Mouse (Mus musculus) embryonic facial prominence, embryonic 15.5 days (tissue): ENCODE measurements around the gene 6330409D20Rik. TPM values are rescaled to one million over a fixed set of nuclear protein-coding genes. Genes with fewer than 3 reads are reported as not detected.

Source experiments
- ATAC-seq: fragments of 200-750 bp; cut with Nextera tagmentation; 2 replicates; pipeline ENCODE4 v1.8.0; 2017; ENCODE audit warnings: low read depth, moderate TSS enrichment; ENCODE audit not compliant: insufficient number of reproducible peaks, low FRiP score, low TSS enrichment
- H3K27ac ChIP-seq: fragments of 300-500 bp; sonication (generic); replicated peaks from 2 replicates; pipeline ENCODE4 v1.5.1; 2015; ENCODE audit warnings: mild to moderate bottlenecking, inconsistent platforms
- H3K27me3 ChIP-seq: fragments of 300-500 bp; sonication (generic); 2 replicates; pipeline ENCODE4 v1.6.1; 2015; ENCODE audit warnings: inconsistent platforms
- H3K36me3 ChIP-seq: fragments of 300-500 bp; sonication (generic); 2 replicates; pipeline ENCODE4 v1.6.1; 2015; ENCODE audit warnings: mild to moderate bottlenecking, inconsistent platforms
- H3K4me1 ChIP-seq: fragments of 300-500 bp; sonication (generic); 2 replicates; pipeline ENCODE4 v1.6.1; 2015; ENCODE audit warnings: inconsistent platforms
- H3K4me2 ChIP-seq: fragments of 300-500 bp; sonication (generic); replicated peaks from 2 replicates; pipeline ENCODE4 v1.6.1; 2015; ENCODE audit warnings: mild to moderate bottlenecking, inconsistent platforms
- H3K4me3 ChIP-seq: fragments of 300-500 bp; sonication (generic); replicated peaks from 2 replicates; pipeline ENCODE4 v1.5.1; 2015; ENCODE audit warnings: mild to moderate bottlenecking, inconsistent platforms
- H3K9ac ChIP-seq: fragments of 300-500 bp; sonication (generic); 2 replicates; pipeline ENCODE4 v1.6.1; 2015; ENCODE audit warnings: inconsistent platforms
- H3K9me3 ChIP-seq: fragments of 300-500 bp; sonication (generic); replicated peaks from 2 replicates; pipeline ENCODE4 v1.6.1; 2016; ENCODE audit warnings: inconsistent platforms
- WGBS: fragments of 180-500 bp; shearing (Covaris S2); methylation state at CpG from one replicate; pipeline ENCODE4 v1.1.7; 2015; 5-methylcytosine and 5-hydroxymethylcytosine counted together
- polyA plus RNA-seq: library from polyadenylated mRNA; unstranded; fragments of >200 nt; fragmentation: Nextera tagmentation; extraction: Ambion mirVana; gene quantifications from 2 replicates; pipeline ENCODE4 v1.2.1, GENCODE M21; 2015

The 6330409D20Rik gene
- polyA plus RNA-seq, 1 experiment from 2014 or later, result 0.32 TPM

- H3K27me3 ChIP-seq, result no peaks in the 10 kb centered on the region
- H3K9ac ChIP-seq, result peak overlapping the region; percentile 72
- H3K4me1 ChIP-seq, result peaks cover 31% of the 10 kb centered on the region
- 24% methylated on average over 9 of the region's 9 CpGs for WGBS
- H3K9me3 ChIP-seq, result no peaks in the 10 kb centered on the region
- peaks cover 44% of the 10 kb centered on the region for H3K36me3 ChIP-seq
- no peak for ATAC-seq
- H3K4me2 ChIP-seq, result peak overlapping the region; percentile 57
- H3K27ac ChIP-seq, result peak overlapping the region; percentile 97
- H3K4me3 ChIP-seq, result peak overlapping the region; percentile 85
Measured at GRCm38 (mm10) chr2:32711301-32712056, 29.3 kb downstream of the 6330409D20Rik start.

GRCm38 (mm10) chr2:32710425-32710824, 30.4 kb downstream of the 6330409D20Rik start:
- H3K4me1 ChIP-seq, result peaks cover 31% of the 10 kb centered on the region
- WGBS, result 83% methylated on average over 5 of the region's 5 CpGs

GRCm38 (mm10) chr2:32709521-32710137, 31.2 kb downstream of the 6330409D20Rik start:
- Histone ChIP-seq H3K4me1 (peaks cover 24% of the 10 kb centered on the region), H3K4me2 (no peak overlapping the region), H3K36me3 (peaks cover 62% of the 10 kb centered on the region), H3K27me3 (no peaks in the 10 kb centered on the region), H3K9me3 (no peaks in the 10 kb centered on the region), H3K4me3 (no peak overlapping the region), H3K9ac (no peak overlapping the region), H3K27ac (no peak overlapping the region)
- ATAC-seq, result no peak
- 90% methylated on average over 20 of the region's 20 CpGs for WGBS

More at GRCm38 (mm10) chr2:32710425-32710824, 30.4 kb downstream of the 6330409D20Rik start:
- Histone ChIP-seq H3K27ac (no peak overlapping the region), H3K4me2 (no peak overlapping the region), H3K4me3 (no peak overlapping the region), H3K27me3 (no peaks in the 10 kb centered on the region), H3K9ac (no peak overlapping the region), H3K36me3 (peaks cover 54% of the 10 kb centered on the region), H3K9me3 (no peaks in the 10 kb centered on the region)
- no peak for ATAC-seq

GRCm38 (mm10) chr2:32708643-32709042, 32.2 kb downstream of the 6330409D20Rik start:
- H3K4me1 ChIP-seq, result peaks cover 14% of the 10 kb centered on the region
- no peaks in the 10 kb centered on the region for H3K9me3 ChIP-seq
- no peak overlapping the region for H3K27ac ChIP-seq
- H3K4me3 ChIP-seq, result no peak overlapping the region
- ATAC-seq, result no peak
- H3K36me3 ChIP-seq, result peaks cover 72% of the 10 kb centered on the region
- H3K27me3 ChIP-seq, result no peaks in the 10 kb centered on the region
- WGBS, result 46% methylated on average over 3 of the region's 3 CpGs
- H3K9ac ChIP-seq, result no peak overlapping the region
- H3K4me2 ChIP-seq, result no peak overlapping the region

- WGBS, result 92% methylated on average over 6 of the region's 6 CpGs
- Histone ChIP-seq H3K9me3 (no peaks in the 10 kb centered on the region), H3K27ac (no peak overlapping the region), H3K36me3 (peaks cover 84% of the 10 kb centered on the region), H3K4me3 (no peak overlapping the region), H3K9ac (no peak overlapping the region), H3K27me3 (no peaks in the 10 kb centered on the region), H3K4me2 (no peak overlapping the region), H3K4me1 (peaks cover 10% of the 10 kb centered on the region)
- no peak for ATAC-seq
Measured at GRCm38 (mm10) chr2:32706971-32707370, 33.8 kb downstream of the 6330409D20Rik start.

GRCm38 (mm10) chr2:32705018-32705417, 35.8 kb downstream of the 6330409D20Rik start:
- 88% methylated on average over 7 of the region's 7 CpGs for WGBS
- ATAC-seq, result no peak
- Histone ChIP-seq H3K27me3 (no peaks in the 10 kb centered on the region), H3K9ac (no peak overlapping the region), H3K27ac (no peak overlapping the region), H3K4me3 (no peak overlapping the region), H3K4me2 (no peak overlapping the region), H3K36me3 (peaks cover 72% of the 10 kb centered on the region), H3K9me3 (no peaks in the 10 kb centered on the region), H3K4me1 (no peaks in the 10 kb centered on the region)

GRCm38 (mm10) chr2:32704021-32704421, 36.8 kb downstream of the 6330409D20Rik start, which contains the start of gene Fpgs:
Fpgs (minus strand) TSS chr2:32704145.
- ATAC-seq, result no peak
- Histone ChIP-seq H3K9ac (no peak within 1 kb of the TSS), H3K9me3 (no peaks in the 10 kb centered on the region), H3K4me2 (no peak within 1 kb of the TSS), H3K4me3 (no peak within 1 kb of the TSS), H3K4me1 (no peaks in the 10 kb centered on the region), H3K36me3 (peaks cover 62% of the 10 kb centered on the region), H3K27ac (no peak within 1 kb of the TSS), H3K27me3 (no peaks in the 10 kb centered on the region)
- 80% methylated on average over 2 of the region's 2 CpGs for WGBS

GRCm38 (mm10) chr2:32703046-32703445, 37.8 kb downstream of the 6330409D20Rik start:
- Histone ChIP-seq H3K9ac (no peak overlapping the region), H3K4me2 (no peak overlapping the region), H3K4me1 (no peaks in the 10 kb centered on the region), H3K9me3 (no peaks in the 10 kb centered on the region), H3K4me3 (no peak overlapping the region), H3K36me3 (peaks cover 54% of the 10 kb centered on the region), H3K27ac (no peak overlapping the region), H3K27me3 (no peaks in the 10 kb centered on the region)
- no peak for ATAC-seq
- 93% methylated on average over 8 of the region's 8 CpGs for WGBS

GRCm38 (mm10) chr2:32700966-32701743, 39.7 kb downstream of the 6330409D20Rik start:
- no peak overlapping the region for H3K4me2 ChIP-seq
- no peak overlapping the region for H3K27ac ChIP-seq
- WGBS, result 84% methylated on average over 14 of the region's 14 CpGs
- ATAC-seq, result no peak
- H3K4me1 ChIP-seq, result no peaks in the 10 kb centered on the region
- no peaks in the 10 kb centered on the region for H3K27me3 ChIP-seq
- peaks cover 37% of the 10 kb centered on the region for H3K36me3 ChIP-seq
- H3K9ac ChIP-seq, result no peak overlapping the region
- H3K9me3 ChIP-seq, result no peaks in the 10 kb centered on the region
- no peak overlapping the region for H3K4me3 ChIP-seq

- H3K27ac ChIP-seq, result no peak overlapping the region
- 78% methylated on average over 6 of the region's 6 CpGs for WGBS
Measured at GRCm38 (mm10) chr2:32699680-32700079, 41.1 kb downstream of the 6330409D20Rik start.

GRCm38 (mm10) chr2:32694691-32695090, 46.1 kb downstream of the 6330409D20Rik start:
- Histone ChIP-seq H3K4me2 (peak overlapping the region; percentile 80), H3K27me3 (no peaks in the 10 kb centered on the region), H3K4me1 (peaks cover 21% of the 10 kb centered on the region), H3K27ac (peak overlapping the region; percentile 92), H3K36me3 (0 out of 2 replicates have a peak, but pooled peaks cover 6% of the 10 kb centered on the region), H3K4me3 (peak overlapping the region; percentile 88), H3K9ac (peak overlapping the region; percentile 48; the same call in 1 of the 2 replicates), H3K9me3 (no peaks in the 10 kb centered on the region)
- ATAC-seq, result no peak
- WGBS, result 82% methylated on average over 12 of the region's 12 CpGs

More at GRCm38 (mm10) chr2:32699680-32700079, 41.1 kb downstream of the 6330409D20Rik start:
- ATAC-seq, result no peak
- H3K36me3 ChIP-seq, result peaks cover 22% of the 10 kb centered on the region
- no peak overlapping the region for H3K4me2 ChIP-seq
- no peaks in the 10 kb centered on the region for H3K27me3 ChIP-seq
- H3K9me3 ChIP-seq, result no peaks in the 10 kb centered on the region
- no peak overlapping the region for H3K4me3 ChIP-seq
- H3K4me1 ChIP-seq, result no peaks in the 10 kb centered on the region
- H3K9ac ChIP-seq, result no peak overlapping the region
